Mouse (Mus musculus): ENCODE results near the gene Mrnip. TPM values are rescaled to one million over a fixed set of nuclear protein-coding genes. Genes with fewer than 3 reads are reported as not detected.

Mrnip gene
- total and polyA plus RNA-seq, 3 experiments, result 1.6 to 3.0 (median 1.8) TPM

DNA sequence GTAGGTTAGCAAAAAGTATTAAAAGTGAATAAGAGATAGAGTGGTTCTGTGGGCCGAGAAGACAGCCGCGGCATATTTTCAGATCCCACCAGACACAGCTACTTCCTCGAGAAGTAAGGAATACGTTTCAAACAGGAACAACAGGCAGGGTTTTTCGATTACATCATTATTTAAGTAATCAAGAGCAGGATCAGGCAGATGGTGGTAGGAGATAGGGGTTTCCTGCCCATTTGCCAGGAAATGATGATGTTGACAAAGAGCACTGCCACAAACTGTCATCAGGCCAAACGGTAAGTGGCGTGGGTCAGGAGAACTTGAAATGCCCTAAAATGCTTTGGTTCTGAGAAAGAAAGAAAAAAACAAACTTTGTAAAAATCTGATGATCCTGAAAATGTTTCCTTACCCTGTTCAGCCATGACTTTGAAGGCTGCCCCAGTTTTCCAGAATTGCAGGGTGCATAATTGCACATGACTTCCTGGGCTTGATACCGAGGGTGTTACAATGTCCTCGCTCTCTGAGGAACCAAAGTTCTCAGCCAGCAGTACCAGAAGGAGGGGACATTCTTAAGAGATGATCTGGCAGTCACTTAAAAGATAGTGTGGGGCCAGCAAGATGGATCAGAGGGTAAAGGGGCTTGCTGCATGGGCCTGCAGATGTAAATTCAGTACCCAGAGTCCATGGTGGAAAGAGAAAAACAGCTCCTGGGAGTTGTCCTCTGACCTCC lies 39.9 kb upstream of the Mrnip start:
- Histone ChIP-seq H3K36me3 (ENCODE audit: control insufficient read depth, insufficient read depth, low read length) (no peaks in the 10 kb centered on the region), H3K9ac (ENCODE audit: low read depth, low read length) (no peak overlapping the region), H3K27ac (peak overlapping the region; percentile 34; the same call in 1 of the 2 replicates), H3K4me1 (ENCODE audit: control insufficient read depth, insufficient read depth, low read length) (peaks cover 13% of the 10 kb centered on the region), H3K4me3 (no peak overlapping the region), H3K79me2 (replicated peaks; ENCODE audit: control insufficient read depth, insufficient read depth, low read length) (peaks cover 2% of the 10 kb centered on the region; the same call in 1 of the 2 replicates), H3K27me3 (ENCODE audit: control insufficient read depth, insufficient read depth, low read length) (no peaks in the 10 kb centered on the region)
- WGBS, result 34% methylated on average over 10 of the region's 10 CpGs
- intact Hi-C loops (cut with DNase I), result loop anchor here (5.0 kb wide), 1 partner anchor 232 kb away; the partner anchor contains the start of gene Rasgef1c
- TF ChIP-seq POLR2A (IDR thresholded peaks at IDR 0.05; ENCODE audit: insufficient read depth, low read depth, low read length), result no peak
- no peak for TF ChIP-seq EP300 (IDR thresholded peaks at IDR 0.05; ENCODE audit: insufficient read depth, low read depth, low read length)
- TF ChIP-seq CTCF (IDR thresholded peaks at IDR 0.05), result no peak
- DNase-seq, result no peak

DNA sequence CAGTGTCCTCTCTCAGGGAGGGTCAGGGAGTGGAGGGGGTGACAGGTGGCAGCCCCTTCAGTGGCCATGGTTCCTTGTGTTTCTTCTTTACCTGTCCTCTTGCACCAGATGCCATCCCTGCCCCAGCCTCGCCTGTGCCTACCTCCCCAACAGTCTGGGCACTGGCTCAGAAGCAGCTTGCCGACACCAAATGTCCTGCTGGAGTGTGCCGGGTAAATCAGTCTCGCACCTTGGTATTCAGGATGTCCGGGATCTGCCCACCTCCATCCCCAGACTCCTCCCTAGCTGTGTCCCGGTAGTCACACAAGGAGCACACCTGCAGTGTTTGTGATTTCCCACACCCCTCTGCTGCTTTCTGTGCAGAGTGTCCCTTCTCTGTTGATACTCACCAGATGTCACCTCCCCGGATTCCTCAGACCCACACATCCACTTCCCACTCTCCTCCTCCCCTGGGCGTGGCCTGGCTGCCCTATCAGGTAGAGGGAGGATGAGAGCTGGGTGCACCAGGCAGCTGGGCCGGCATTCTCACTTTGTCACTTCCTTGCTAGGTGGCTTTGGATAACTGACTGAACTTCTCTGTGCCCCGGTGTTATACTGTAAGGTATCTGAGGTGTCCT lies 35.9 kb upstream of the Mrnip start:
- intact Hi-C loops (cut with DNase I), result no loop called here
- H3K4me3 ChIP-seq, result no peak overlapping the region
- no peaks in the 10 kb centered on the region for H3K79me2 ChIP-seq (replicated peaks; ENCODE audit: control insufficient read depth, insufficient read depth, low read length)
- H3K4me1 ChIP-seq (ENCODE audit: control insufficient read depth, insufficient read depth, low read length), result peaks cover 6% of the 10 kb centered on the region
- no peaks in the 10 kb centered on the region for H3K27me3 ChIP-seq (ENCODE audit: control insufficient read depth, insufficient read depth, low read length)
- TF ChIP-seq CTCF (IDR thresholded peaks at IDR 0.05) (no peak), POLR2A (IDR thresholded peaks at IDR 0.05; ENCODE audit: insufficient read depth, low read depth, low read length) (no peak), EP300 (IDR thresholded peaks at IDR 0.05; ENCODE audit: insufficient read depth, low read depth, low read length) (no peak)
- H3K9ac ChIP-seq (ENCODE audit: low read depth, low read length), result no peak overlapping the region
- no peaks in the 10 kb centered on the region for H3K36me3 ChIP-seq (ENCODE audit: control insufficient read depth, insufficient read depth, low read length)
- WGBS, result 67% methylated on average over 10 of the region's 10 CpGs
- DNase-seq, result no peak
- no peak overlapping the region for H3K27ac ChIP-seq

DNA sequence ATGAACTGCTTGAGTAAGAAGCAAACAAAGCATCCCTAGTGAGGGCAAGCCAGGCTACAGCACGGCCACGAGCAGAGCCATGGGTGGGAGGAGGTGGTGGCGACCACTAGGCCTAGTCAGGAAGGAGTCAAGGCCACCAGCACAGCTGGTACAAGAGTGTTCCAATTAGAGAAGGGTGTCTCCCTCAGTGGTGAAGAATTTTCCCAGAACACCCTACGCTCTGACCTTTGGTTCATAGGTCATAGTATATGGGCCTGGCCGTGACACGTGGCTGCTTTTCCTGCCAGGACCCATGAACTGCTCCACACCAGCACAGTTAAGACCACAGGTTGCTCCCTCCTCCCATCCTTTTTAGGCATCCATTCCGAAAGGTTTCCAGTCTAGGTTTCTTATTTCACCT lies 34.7 kb upstream of the Mrnip start:
- Histone ChIP-seq H3K4me3 (no peak overlapping the region), H3K9ac (ENCODE audit: low read depth, low read length) (no peak overlapping the region), H3K79me2 (replicated peaks; ENCODE audit: control insufficient read depth, insufficient read depth, low read length) (no peaks in the 10 kb centered on the region), H3K36me3 (ENCODE audit: control insufficient read depth, insufficient read depth, low read length) (no peaks in the 10 kb centered on the region), H3K27me3 (ENCODE audit: control insufficient read depth, insufficient read depth, low read length) (no peaks in the 10 kb centered on the region), H3K27ac (no peak overlapping the region), H3K4me1 (ENCODE audit: control insufficient read depth, insufficient read depth, low read length) (peaks cover under 1% of the 10 kb centered on the region)
- 80% methylated on average over 7 of the region's 7 CpGs for WGBS
- DNase-seq, result no peak
- TF ChIP-seq EP300 (IDR thresholded peaks at IDR 0.05; ENCODE audit: insufficient read depth, low read depth, low read length) (no peak), CTCF (IDR thresholded peaks at IDR 0.05) (no peak), POLR2A (IDR thresholded peaks at IDR 0.05; ENCODE audit: insufficient read depth, low read depth, low read length) (no peak)
- intact Hi-C loops (cut with DNase I), result no loop called here

DNA sequence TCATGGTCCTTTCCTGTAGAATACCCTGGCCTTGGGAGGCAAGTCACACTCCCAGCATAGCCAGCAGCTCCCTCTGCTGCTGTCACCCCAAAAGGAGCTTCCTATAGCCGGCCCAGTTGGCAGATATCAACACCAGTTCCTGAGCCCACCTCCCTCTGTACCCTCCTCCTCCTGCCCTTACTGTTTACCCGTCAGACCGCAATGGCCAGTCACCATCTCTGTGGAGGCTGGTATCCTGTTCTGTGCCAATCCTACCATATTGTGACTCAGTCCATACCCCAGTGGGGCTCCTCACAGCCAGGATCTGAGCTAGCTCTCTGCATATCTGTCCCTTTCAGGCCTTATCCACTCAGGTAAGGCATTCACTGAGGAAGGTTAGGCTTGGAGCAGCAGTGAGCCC lies 28.7 kb upstream of the Mrnip start:
- Histone ChIP-seq H3K27ac (no peak overlapping the region), H3K4me3 (no peak overlapping the region), H3K27me3 (ENCODE audit: control insufficient read depth, insufficient read depth, low read length) (no peaks in the 10 kb centered on the region), H3K79me2 (replicated peaks; ENCODE audit: control insufficient read depth, insufficient read depth, low read length) (no peaks in the 10 kb centered on the region), H3K36me3 (ENCODE audit: control insufficient read depth, insufficient read depth, low read length) (peaks cover 3% of the 10 kb centered on the region), H3K9ac (ENCODE audit: low read depth, low read length) (no peak overlapping the region), H3K4me1 (ENCODE audit: control insufficient read depth, insufficient read depth, low read length) (peaks cover 19% of the 10 kb centered on the region)
- 89% methylated on average over 3 of the region's 3 CpGs for WGBS
- TF ChIP-seq CTCF (IDR thresholded peaks at IDR 0.05) (no peak), EP300 (IDR thresholded peaks at IDR 0.05; ENCODE audit: insufficient read depth, low read depth, low read length) (no peak), POLR2A (IDR thresholded peaks at IDR 0.05; ENCODE audit: insufficient read depth, low read depth, low read length) (no peak)
- intact Hi-C loops (cut with DNase I), result no loop called here
- no peak for DNase-seq

DNA sequence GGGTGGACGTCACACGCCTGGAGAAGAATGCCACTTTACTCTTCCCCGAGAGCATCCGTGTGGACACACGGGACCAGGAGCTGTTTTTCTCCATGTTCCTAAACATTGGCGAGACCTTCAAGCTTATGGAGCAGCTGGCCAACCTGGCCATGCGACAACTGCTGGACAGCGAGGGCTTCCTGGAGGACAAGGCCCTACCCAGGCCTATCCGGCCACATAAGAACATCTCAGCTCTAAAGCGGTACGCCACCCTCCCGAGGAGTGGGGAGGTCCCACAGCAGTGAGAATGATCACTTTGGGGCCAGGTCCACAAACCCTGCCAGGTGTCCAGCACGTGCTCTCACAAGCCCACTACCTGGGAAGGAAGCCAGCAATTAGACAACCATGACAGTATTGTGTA lies 28.1 kb upstream of the Mrnip start:
- intact Hi-C loops (cut with DNase I), result no loop called here
- Histone ChIP-seq H3K27ac (no peak overlapping the region), H3K4me1 (ENCODE audit: control insufficient read depth, insufficient read depth, low read length) (peaks cover 19% of the 10 kb centered on the region), H3K27me3 (ENCODE audit: control insufficient read depth, insufficient read depth, low read length) (no peaks in the 10 kb centered on the region), H3K4me3 (no peak overlapping the region), H3K36me3 (ENCODE audit: control insufficient read depth, insufficient read depth, low read length) (peaks cover 3% of the 10 kb centered on the region), H3K9ac (ENCODE audit: low read depth, low read length) (no peak overlapping the region), H3K79me2 (replicated peaks; ENCODE audit: control insufficient read depth, insufficient read depth, low read length) (no peaks in the 10 kb centered on the region)
- 94% methylated on average over 13 of the region's 13 CpGs for WGBS
- no peak for TF ChIP-seq POLR2A (IDR thresholded peaks at IDR 0.05; ENCODE audit: insufficient read depth, low read depth, low read length)
- no peak for TF ChIP-seq CTCF (IDR thresholded peaks at IDR 0.05)
- no peak for TF ChIP-seq EP300 (IDR thresholded peaks at IDR 0.05; ENCODE audit: insufficient read depth, low read depth, low read length)
- DNase-seq, result no peak

All from heart, adult 2 months (tissue).